Mouse (Mus musculus): ENCODE results near the gene Foxa1. TPM values are rescaled to one million over a fixed set of nuclear protein-coding genes. Genes with fewer than 3 reads are reported as not detected.

Gene Foxa1
- total and polyA plus RNA-seq, 3 experiments: not detected

DNA sequence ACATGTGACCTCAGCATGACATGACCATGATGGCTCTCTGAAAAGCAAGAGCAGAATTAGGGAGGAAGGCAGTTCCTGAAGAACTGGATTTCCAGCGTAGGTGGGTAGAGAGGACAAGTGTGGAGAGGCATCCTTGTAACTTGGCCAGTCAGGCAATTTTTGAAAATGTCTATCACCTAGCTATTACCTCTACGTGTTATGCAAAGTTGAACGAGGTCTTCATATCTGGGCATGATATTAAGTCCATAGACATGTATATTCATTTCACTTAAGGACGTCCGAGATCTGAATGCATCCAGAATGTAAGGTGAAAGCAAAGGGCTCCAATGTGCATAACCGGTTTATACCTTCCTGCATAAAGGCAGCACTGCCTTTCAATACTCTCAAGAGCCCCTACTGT is 5.6 kb downstream of the Foxa1 start:
- Histone ChIP-seq H3K9ac (ENCODE audit: control insufficient read depth, low read depth, low read length, poor library complexity, severe bottlenecking) (no peak overlapping the region), H3K27ac (ENCODE audit: control insufficient read depth, low read depth, low read length) (no peak overlapping the region), H3K79me2 (ENCODE audit: control insufficient read depth, insufficient read depth, low read length, poor library complexity) (no peaks in the 10 kb centered on the region), H3K9me3 (replicated peaks; ENCODE audit: insufficient read depth, low read length) (no peaks in the 10 kb centered on the region), H3K4me3 (ENCODE audit: control insufficient read depth in 1 of 2, insufficient read depth in 1 of 2, low read depth in 2 of 2, low read length in 2 of 2) (no peak overlapping the region), H3K36me3 (ENCODE audit: control insufficient read depth in 1 of 2, insufficient read depth in 2 of 2, low read length in 2 of 2) (no peaks in the 10 kb centered on the region), H3K27me3 (ENCODE audit: control insufficient read depth in 1 of 2, insufficient read depth in 2 of 2, low read length in 2 of 2) (no peaks in the 10 kb centered on the region), H3K4me1 (ENCODE audit: control insufficient read depth in 1 of 2, insufficient read depth in 2 of 2, low read length in 2 of 2) (no peaks in the 10 kb centered on the region)
- no peak for DNase-seq (ENCODE audit: low read depth, low spot score)
- TF ChIP-seq TAL1 (IDR thresholded peaks at IDR 0.05; ENCODE audit: low read length): no peak
- TF ChIP-seq MAFK (IDR thresholded peaks at IDR 0.05; ENCODE audit: borderline replicate concordance, low read depth, low read length): no peak
- TF ChIP-seq POLR2AphosphoS5 (IDR thresholded peaks at IDR 0.05; ENCODE audit: borderline replicate concordance, low read depth, low read length): no peak
- no peak for TF ChIP-seq MAX (IDR thresholded peaks at IDR 0.05; ENCODE audit: low read length)
- no peak for TF ChIP-seq KAT2A (conservative IDR thresholded peaks at IDR 0.05; ENCODE audit: low read depth, low read length)
- TF ChIP-seq RCOR1 (IDR thresholded peaks at IDR 0.05; ENCODE audit: low read depth, low read length): no peak
- TF ChIP-seq ELF1 (IDR thresholded peaks at IDR 0.05; ENCODE audit: low read depth, low read length): no peak
- no peak for TF ChIP-seq NELFE (IDR thresholded peaks at IDR 0.05; ENCODE audit: low read depth, low read length)
- no peak for TF ChIP-seq SIN3A (IDR thresholded peaks at IDR 0.05; ENCODE audit: low read length)
- no peak for TF ChIP-seq ZMIZ1 (IDR thresholded peaks at IDR 0.05; ENCODE audit: low read depth, low read length)
- no peak for TF ChIP-seq MXI1 (IDR thresholded peaks at IDR 0.05; ENCODE audit: low read depth, low read length)
- TF ChIP-seq USF1 (IDR thresholded peaks at IDR 0.05; ENCODE audit: low read depth, low read length): no peak
- no peak for TF ChIP-seq TCF12 (IDR thresholded peaks at IDR 0.05; ENCODE audit: low read depth, low read length)
- no peak for TF ChIP-seq MAZ (IDR thresholded peaks at IDR 0.05; ENCODE audit: low read depth, low read length)
- TF ChIP-seq ZKSCAN1 (IDR thresholded peaks at IDR 0.05; ENCODE audit: low read depth, low read length): no peak
- no peak for TF ChIP-seq USF2 (IDR thresholded peaks at IDR 0.05; ENCODE audit: borderline replicate concordance in 1 of 2, insufficient read depth in 1 of 2, low read depth in 1 of 2, low read length in 2 of 2)
- no peak for TF ChIP-seq CTCF (IDR thresholded peaks at IDR 0.05 in 2 of 3, conservative IDR thresholded peaks at IDR 0.05 in 1 of 3; ENCODE audit: control insufficient read depth in 1 of 3, insufficient read depth in 1 of 3, low read depth in 2 of 3, low read length in 3 of 3, poor library complexity in 1 of 3, severe bottlenecking in 1 of 3)
- no peak for TF ChIP-seq EP300 (IDR thresholded peaks at IDR 0.05; ENCODE audit: low read depth in 1 of 2, low read length in 2 of 2)
- no peak for TF ChIP-seq HCFC1 (IDR thresholded peaks at IDR 0.05; ENCODE audit: low read depth, low read length)

DNA sequence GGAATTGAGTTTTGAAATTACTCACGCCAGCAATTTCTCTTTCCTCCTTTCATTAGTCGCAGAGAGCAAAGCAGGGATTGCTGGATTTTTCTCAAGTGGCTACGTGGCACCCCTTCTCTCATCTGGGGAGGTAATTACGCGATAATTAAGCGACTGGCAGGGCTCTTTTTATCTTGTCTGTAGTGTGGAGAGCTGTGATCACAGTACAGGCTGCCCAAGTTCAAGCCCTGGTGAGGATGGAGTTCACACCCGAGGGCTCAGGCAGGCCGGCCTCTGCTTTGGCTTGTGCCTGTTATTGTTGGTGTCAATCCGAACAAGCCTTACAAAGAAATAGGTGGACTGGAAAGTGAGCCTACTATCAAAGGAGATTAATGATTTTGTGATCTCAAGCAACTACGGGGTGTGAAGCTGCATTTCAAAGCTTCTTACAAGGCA is 7.1 kb downstream of the Foxa1 start:
- Histone ChIP-seq H3K9ac (ENCODE audit: control insufficient read depth, low read depth, low read length, poor library complexity, severe bottlenecking) (no peak overlapping the region), H3K4me1 (ENCODE audit: control insufficient read depth in 1 of 2, insufficient read depth in 2 of 2, low read length in 2 of 2) (no peaks in the 10 kb centered on the region), H3K27me3 (ENCODE audit: control insufficient read depth in 1 of 2, insufficient read depth in 2 of 2, low read length in 2 of 2) (no peaks in the 10 kb centered on the region), H3K9me3 (replicated peaks; ENCODE audit: insufficient read depth, low read length) (no peaks in the 10 kb centered on the region), H3K27ac (ENCODE audit: control insufficient read depth, low read depth, low read length) (no peak overlapping the region), H3K4me3 (ENCODE audit: control insufficient read depth in 1 of 2, insufficient read depth in 1 of 2, low read depth in 2 of 2, low read length in 2 of 2) (no peak overlapping the region), H3K79me2 (ENCODE audit: control insufficient read depth, insufficient read depth, low read length, poor library complexity) (no peaks in the 10 kb centered on the region), H3K36me3 (ENCODE audit: control insufficient read depth in 1 of 2, insufficient read depth in 2 of 2, low read length in 2 of 2) (no peaks in the 10 kb centered on the region)
- DNase-seq (ENCODE audit: low read depth, low spot score): no peak
- TF ChIP-seq POLR2AphosphoS2 (IDR thresholded peaks at IDR 0.05; ENCODE audit: low read length): no peak
- no peak for TF ChIP-seq MEF2A (IDR thresholded peaks at IDR 0.05; ENCODE audit: extremely low read depth, insufficient replicate concordance, low read depth, low read length, poor library complexity, severe bottlenecking)
- no peak for TF ChIP-seq RAD21 (IDR thresholded peaks at IDR 0.05; ENCODE audit: low read depth, low read length)
- TF ChIP-seq ZMIZ1 (IDR thresholded peaks at IDR 0.05; ENCODE audit: low read depth, low read length): no peak
- TF ChIP-seq CHD2 (IDR thresholded peaks at IDR 0.05; ENCODE audit: low read length): no peak

Measured in MEL (cell line).